Mouse (Mus musculus) liver, embryonic 13.5 days (tissue): ENCODE measurements around the gene Cklf. TPM values are rescaled to one million over a fixed set of nuclear protein-coding genes. Genes with fewer than 3 reads are reported as not detected.
A peak's percentile ranks its signal among the peaks of the same experiment; 100 is the strongest.

Experiments used
- ATAC-seq: fragments of 200-750 bp; cut with Nextera tagmentation; 2 replicates; pipeline ENCODE4 v1.8.0; 2017; ENCODE audit warnings: low read depth, mild to moderate bottlenecking, moderate number of reproducible peaks, moderate library complexity
- DNase-seq: peaks from one replicate; pipeline ENCODE4 v3.0.0; 2022
- H3K27ac ChIP-seq: fragments of 300-500 bp; sonication (generic); 2 replicates; pipeline ENCODE4 v1.5.1; 2015; ENCODE audit warnings: moderate library complexity, mild to moderate bottlenecking, inconsistent platforms
- H3K27me3 ChIP-seq: fragments of 300-500 bp; sonication (generic); 2 replicates; pipeline ENCODE4 v1.6.1; 2015; ENCODE audit warnings: mild to moderate bottlenecking, inconsistent platforms
- H3K36me3 ChIP-seq: fragments of 300-500 bp; sonication (generic); 2 replicates; pipeline ENCODE4 v1.6.1; 2015; ENCODE audit warnings: mild to moderate bottlenecking, inconsistent platforms
- H3K4me1 ChIP-seq: fragments of 300-500 bp; sonication (generic); replicated peaks from 2 replicates; pipeline ENCODE4 v1.6.1; 2015; ENCODE audit warnings: inconsistent platforms
- H3K4me2 ChIP-seq: fragments of 300-500 bp; sonication (generic); 2 replicates; pipeline ENCODE4 v1.6.1; 2015; ENCODE audit warnings: inconsistent platforms, mild to moderate bottlenecking, moderate library complexity
- H3K4me3 ChIP-seq: fragments of 300-500 bp; sonication (generic); replicated peaks from 2 replicates; pipeline ENCODE4 v1.5.1; 2015; ENCODE audit warnings: mild to moderate bottlenecking, inconsistent platforms
- H3K9ac ChIP-seq: fragments of 300-500 bp; sonication (generic); 2 replicates; pipeline ENCODE4 v1.6.1; 2015; ENCODE audit warnings: mild to moderate bottlenecking, inconsistent platforms
- H3K9me3 ChIP-seq: fragments of 300-500 bp; sonication (generic); replicated peaks from 2 replicates; pipeline ENCODE4 v1.6.1; 2016; ENCODE audit warnings: inconsistent platforms
- WGBS: fragments of 180-500 bp; shearing (Covaris S2); methylation state at CpG from one replicate; pipeline ENCODE4 v1.1.7; 2015; ENCODE audit not compliant: insufficient replicate concordance; 5-methylcytosine and 5-hydroxymethylcytosine counted together
- polyA plus RNA-seq: library from polyadenylated mRNA; unstranded; fragments of >200 nt; fragmentation: Nextera tagmentation; extraction: Ambion mirVana; gene quantifications from 2 replicates; pipeline ENCODE4 v1.2.1, GENCODE M21; 2015

Cklf gene
- 19.0 and 20.9 TPM in 2 replicates for polyA plus RNA-seq

GRCm38 (mm10) chr8:104250439-104251367, at the start of gene Cklf:
TSS of gene Cklf (plus strand) at chr8:104250861.
- Histone ChIP-seq H3K4me1 (peaks cover 46% of the 10 kb centered on the region), H3K36me3 (no peaks in the 10 kb centered on the region), H3K4me2 (peak within 1 kb of the TSS; percentile 91), H3K9ac (peak within 1 kb of the TSS; percentile 83), H3K27me3 (no peaks in the 10 kb centered on the region), H3K4me3 (peak within 1 kb of the TSS; percentile 78), H3K27ac (peak within 1 kb of the TSS; percentile 79), H3K9me3 (no peaks in the 10 kb centered on the region)
- DNase-seq (peak; percentile 83), ATAC-seq (peak; percentile 85)
- 4% methylated on average over 41 of the region's 41 CpGs for WGBS

DNA sequence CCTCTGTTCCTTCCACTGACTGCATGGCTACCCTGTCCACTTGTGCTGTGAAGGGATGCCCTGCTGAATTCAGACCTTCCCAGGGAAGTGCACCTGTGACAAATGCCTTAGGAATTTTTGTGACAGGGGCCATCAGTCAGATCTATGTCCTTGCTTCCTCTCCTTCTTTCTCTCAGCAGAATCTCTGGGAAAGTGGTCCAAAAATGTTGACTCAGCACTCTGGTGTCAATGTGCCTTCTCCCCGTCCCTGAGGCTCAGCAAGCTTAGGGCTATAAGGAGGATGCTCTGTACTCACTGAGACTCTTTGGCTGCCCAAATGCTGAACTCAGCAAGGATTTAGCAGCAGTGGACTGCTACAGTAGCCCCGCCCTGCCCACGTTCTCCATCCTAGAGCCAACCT, 49.0 kb upstream of the Cklf start:
- DNase-seq = no peak
- no peaks in the 10 kb centered on the region for H3K9me3 ChIP-seq
- WGBS = 60% methylated on average over 3 of the region's 3 CpGs
- H3K27me3 ChIP-seq = no peaks in the 10 kb centered on the region
- no peak overlapping the region for H3K4me3 ChIP-seq
- no peak overlapping the region for H3K9ac ChIP-seq
- H3K4me2 ChIP-seq = no peak overlapping the region
- no peak for ATAC-seq
- H3K4me1 ChIP-seq = no peaks in the 10 kb centered on the region
- H3K36me3 ChIP-seq = no peaks in the 10 kb centered on the region
- no peak overlapping the region for H3K27ac ChIP-seq

DNA sequence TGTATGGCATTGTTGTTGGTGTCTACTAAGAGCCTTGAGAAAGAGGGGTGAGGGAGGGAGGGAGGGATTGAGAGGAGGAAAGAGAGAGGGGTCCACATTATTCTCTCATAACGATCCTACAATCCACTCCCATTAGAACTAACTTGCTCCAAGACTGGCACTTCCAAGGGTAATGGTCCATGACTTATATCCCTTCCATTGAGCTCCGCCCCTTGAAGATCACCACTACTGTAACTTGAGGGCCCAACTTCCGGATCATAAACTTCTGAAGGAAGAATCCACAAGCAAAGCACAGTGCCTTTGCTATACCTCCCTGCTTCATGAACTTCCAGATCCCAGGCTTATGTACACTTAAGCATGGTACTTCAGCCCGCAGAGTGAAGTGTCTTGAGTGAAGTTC, 48.3 kb upstream of the Cklf start:
- 64% methylated on average over 4 of the region's 4 CpGs for WGBS

GRCm38 (mm10) chr8:104205292-104205691, 45.4 kb upstream of the Cklf start:
- no peaks in the 10 kb centered on the region for H3K4me1 ChIP-seq
- 57% methylated on average over 3 of the region's 3 CpGs for WGBS
- DNase-seq (no peak), ATAC-seq (no peak)
- no peak overlapping the region for H3K27ac ChIP-seq
- no peaks in the 10 kb centered on the region for H3K9me3 ChIP-seq
- H3K4me2 ChIP-seq = no peak overlapping the region
- H3K4me3 ChIP-seq = no peak overlapping the region
- H3K27me3 ChIP-seq = peaks cover 1% of the 10 kb centered on the region; the same call in 1 of the 2 replicates
- no peak overlapping the region for H3K9ac ChIP-seq
- H3K36me3 ChIP-seq = no peaks in the 10 kb centered on the region

More for the DNA sequence above, 48.3 kb upstream of the Cklf start:
- Histone ChIP-seq H3K9ac (no peak overlapping the region), H3K4me1 (no peaks in the 10 kb centered on the region), H3K4me3 (no peak overlapping the region), H3K36me3 (no peaks in the 10 kb centered on the region), H3K4me2 (no peak overlapping the region), H3K27me3 (no peaks in the 10 kb centered on the region), H3K27ac (no peak overlapping the region), H3K9me3 (no peaks in the 10 kb centered on the region)
- ATAC-seq = no peak
- DNase-seq = no peak

DNA sequence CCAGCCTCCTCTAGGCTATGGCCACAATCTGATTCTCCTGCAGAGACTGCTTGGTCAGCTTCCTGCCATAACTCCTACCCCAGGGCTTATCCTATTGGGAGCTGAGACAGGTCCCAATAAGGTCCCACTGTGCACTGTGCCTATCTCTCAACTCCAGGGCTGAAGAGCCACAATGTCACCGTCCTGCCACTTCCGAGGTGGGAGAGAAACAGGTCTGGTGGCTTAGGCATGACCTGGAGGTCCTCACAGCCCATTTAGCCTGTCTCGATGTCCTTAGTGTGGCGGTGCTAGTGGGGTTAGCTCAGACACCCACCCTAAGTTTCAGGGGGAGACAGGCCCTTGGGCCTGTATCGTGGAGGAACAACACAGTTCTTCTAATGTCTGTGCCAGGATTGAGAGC, 33.1 kb upstream of the Cklf start:
- Histone ChIP-seq H3K27ac (no peak overlapping the region), H3K9me3 (no peaks in the 10 kb centered on the region), H3K27me3 (no peaks in the 10 kb centered on the region), H3K4me3 (no peak overlapping the region), H3K36me3 (no peaks in the 10 kb centered on the region), H3K4me1 (no peaks in the 10 kb centered on the region), H3K9ac (no peak overlapping the region), H3K4me2 (no peak overlapping the region)
- no peak for DNase-seq
- 70% methylated on average over 5 of the region's 5 CpGs for WGBS
- no peak for ATAC-seq

GRCm38 (mm10) chr8:104219079-104219478, 31.6 kb upstream of the Cklf start:
- DNase-seq = no peak
- 0 out of 2 replicates have a peak, but pooled peaks have one; percentile 43 for ATAC-seq

DNA sequence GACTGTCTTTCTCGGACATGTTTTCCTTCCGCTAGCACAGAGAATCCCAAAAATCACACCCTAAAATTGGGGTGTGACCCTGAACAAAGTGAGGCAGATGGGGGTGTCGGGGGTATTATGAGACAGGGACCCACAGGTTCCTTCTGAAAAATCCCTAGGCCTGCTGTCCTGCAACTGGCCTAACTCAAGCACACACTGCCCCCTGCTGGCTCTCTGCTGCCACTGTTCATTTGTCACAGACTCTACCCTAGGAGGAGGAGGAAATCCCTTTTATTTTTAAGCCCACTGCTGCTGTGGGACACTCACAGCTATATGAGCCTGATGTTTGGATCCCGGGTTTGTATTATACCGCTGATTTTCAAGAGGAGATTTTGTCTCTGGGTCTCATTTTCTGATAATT, 30.9 kb upstream of the Cklf start:
- Histone ChIP-seq H3K9me3 (no peaks in the 10 kb centered on the region), H3K4me2 (no peak overlapping the region), H3K27ac (no peak overlapping the region), H3K36me3 (no peaks in the 10 kb centered on the region), H3K27me3 (no peaks in the 10 kb centered on the region), H3K9ac (no peak overlapping the region), H3K4me3 (no peak overlapping the region), H3K4me1 (no peaks in the 10 kb centered on the region)
- peak; percentile 47 for DNase-seq
- ATAC-seq = no peak
- WGBS = 41% methylated on average over 5 of the region's 5 CpGs

More at GRCm38 (mm10) chr8:104219079-104219478, 31.6 kb upstream of the Cklf start:
- no peak overlapping the region for H3K27ac ChIP-seq
- no peak overlapping the region for H3K4me2 ChIP-seq
- no peaks in the 10 kb centered on the region for H3K9me3 ChIP-seq
- H3K4me1 ChIP-seq = no peaks in the 10 kb centered on the region
- H3K36me3 ChIP-seq = no peaks in the 10 kb centered on the region
- H3K9ac ChIP-seq = no peak overlapping the region
- H3K4me3 ChIP-seq = no peak overlapping the region
- 13% methylated on average over 11 of the region's 11 CpGs for WGBS
- no peaks in the 10 kb centered on the region for H3K27me3 ChIP-seq

DNA sequence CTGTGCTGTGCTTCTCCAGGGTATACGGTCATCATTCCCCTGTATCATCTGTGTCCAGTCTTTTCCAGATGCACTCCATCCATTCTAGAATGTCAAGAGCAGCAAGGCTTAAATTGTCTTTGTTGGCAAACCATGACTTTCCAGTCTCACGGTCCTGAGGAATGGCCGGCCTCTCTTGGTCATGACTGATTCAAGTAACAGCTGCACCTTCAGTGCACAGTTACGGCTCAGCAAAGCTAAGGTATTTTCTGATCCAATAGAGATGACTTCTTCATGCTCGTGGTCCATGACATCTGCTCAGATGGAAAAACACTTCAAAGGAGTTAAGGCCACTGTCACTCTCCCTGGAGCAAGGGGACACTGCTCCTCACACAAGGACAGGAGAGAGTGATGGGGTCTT, 23.6 kb upstream of the Cklf start:
- ATAC-seq = no peak

GRCm38 (mm10) chr8:104230377-104230776, 20.3 kb upstream of the Cklf start:
- H3K9ac ChIP-seq = no peak overlapping the region
- ATAC-seq = peak; percentile 82
- DNase-seq = peak; percentile 14
- 11% methylated on average over 9 of the region's 9 CpGs for WGBS
- H3K4me2 ChIP-seq = no peak overlapping the region
- H3K27me3 ChIP-seq = no peaks in the 10 kb centered on the region
- no peak overlapping the region for H3K27ac ChIP-seq
- 0 out of 2 replicates have a peak, but pooled peaks cover 3% of the 10 kb centered on the region for H3K9me3 ChIP-seq
- peaks cover 61% of the 10 kb centered on the region for H3K36me3 ChIP-seq
- no peak overlapping the region for H3K4me3 ChIP-seq
- H3K4me1 ChIP-seq = peaks cover 11% of the 10 kb centered on the region

More for the DNA sequence above, 23.6 kb upstream of the Cklf start:
- H3K4me3 ChIP-seq = no peak overlapping the region
- no peak overlapping the region for H3K27ac ChIP-seq
- no peaks in the 10 kb centered on the region for H3K9me3 ChIP-seq
- H3K4me1 ChIP-seq = peaks cover 11% of the 10 kb centered on the region
- no peak for DNase-seq
- no peak overlapping the region for H3K9ac ChIP-seq
- no peaks in the 10 kb centered on the region for H3K27me3 ChIP-seq
- 78% methylated on average over 5 of the region's 5 CpGs for WGBS
- H3K36me3 ChIP-seq = peaks cover 51% of the 10 kb centered on the region
- no peak overlapping the region for H3K4me2 ChIP-seq

DNA sequence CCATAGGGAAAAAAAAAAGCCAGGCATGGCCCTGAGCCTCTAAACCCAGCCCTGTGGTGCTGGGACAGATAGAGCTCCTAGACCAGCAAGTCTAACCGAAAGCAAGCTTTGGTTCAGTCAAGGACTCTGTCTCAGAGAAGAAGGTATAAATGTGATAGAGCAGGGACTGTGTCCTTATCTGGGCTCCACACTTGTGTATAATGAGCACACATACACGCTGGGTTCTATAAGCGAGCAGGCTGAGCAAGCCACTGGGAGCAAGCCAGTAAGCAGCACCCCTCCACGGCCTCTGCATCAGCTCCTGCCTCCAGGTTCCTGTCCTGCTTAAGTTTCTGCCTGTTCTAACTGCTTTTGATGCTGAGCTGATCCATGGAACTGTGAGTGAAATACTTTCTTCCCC, 18.6 kb upstream of the Cklf start:
- no peak overlapping the region for H3K4me3 ChIP-seq
- H3K9me3 ChIP-seq = 0 out of 2 replicates have a peak, but pooled peaks cover 3% of the 10 kb centered on the region
- no peak for DNase-seq
- peaks cover 11% of the 10 kb centered on the region for H3K4me1 ChIP-seq
- 43% methylated on average over 4 of the region's 4 CpGs for WGBS
- no peak overlapping the region for H3K4me2 ChIP-seq
- no peaks in the 10 kb centered on the region for H3K27me3 ChIP-seq
- no peak overlapping the region for H3K9ac ChIP-seq
- H3K36me3 ChIP-seq = peaks cover 68% of the 10 kb centered on the region
- H3K27ac ChIP-seq = no peak overlapping the region
- peak; percentile 35; the same call in 1 of the 2 replicates for ATAC-seq

- no peak for ATAC-seq
- H3K4me3 ChIP-seq = no peak overlapping the region
- H3K27ac ChIP-seq = no peak overlapping the region
- no peak overlapping the region for H3K4me2 ChIP-seq
- WGBS = 69% methylated on average over 5 of the region's 5 CpGs
- no peak for DNase-seq
- H3K27me3 ChIP-seq = no peaks in the 10 kb centered on the region
- H3K9me3 ChIP-seq = 0 out of 2 replicates have a peak, but pooled peaks cover 3% of the 10 kb centered on the region
- H3K4me1 ChIP-seq = peaks cover 11% of the 10 kb centered on the region
- no peak overlapping the region for H3K9ac ChIP-seq
- H3K36me3 ChIP-seq = peaks cover 67% of the 10 kb centered on the region
These were observed 17.7 kb upstream of the Cklf start for GRCm38 (mm10) chr8:104232919-104233318.
